Mouse (Mus musculus) skeletal muscle tissue, adult 2 months (tissue): ENCODE data around the gene Rabgap1l.
A peak's percentile ranks its signal among the peaks of the same experiment; 100 is the strongest.
"Not testable (repeated sequence)": the region's sequence is repeated elsewhere in the genome, so short reads cannot be mapped to it uniquely, and the experiment has no call there.

Source experiments
- DNase-seq: peaks from one replicate; pipeline ENCODE4 v3.0.0-alpha.2; 2012; ENCODE audit warnings: low read depth, low spot score

The Rabgap1l gene

DNA sequence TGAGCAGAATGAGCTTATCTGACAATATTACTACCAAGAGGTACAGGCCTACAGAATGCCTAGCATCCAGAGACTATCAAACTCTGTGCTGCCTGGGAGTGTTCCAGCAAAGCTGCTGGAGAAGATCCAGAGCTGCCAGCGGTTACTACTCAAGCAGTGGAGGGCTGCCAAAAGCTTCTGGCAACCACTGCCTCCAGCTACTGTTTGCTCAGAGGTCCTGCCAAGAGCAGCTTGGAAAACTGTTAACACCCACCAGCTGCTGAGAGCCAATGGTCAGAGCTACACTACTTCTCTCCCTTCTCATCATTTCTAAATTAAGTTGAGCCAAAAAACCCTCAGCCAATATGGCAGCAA is 99.9 kb downstream of the Rabgap1l start:
- DNase-seq, result peak; percentile 95

DNA sequence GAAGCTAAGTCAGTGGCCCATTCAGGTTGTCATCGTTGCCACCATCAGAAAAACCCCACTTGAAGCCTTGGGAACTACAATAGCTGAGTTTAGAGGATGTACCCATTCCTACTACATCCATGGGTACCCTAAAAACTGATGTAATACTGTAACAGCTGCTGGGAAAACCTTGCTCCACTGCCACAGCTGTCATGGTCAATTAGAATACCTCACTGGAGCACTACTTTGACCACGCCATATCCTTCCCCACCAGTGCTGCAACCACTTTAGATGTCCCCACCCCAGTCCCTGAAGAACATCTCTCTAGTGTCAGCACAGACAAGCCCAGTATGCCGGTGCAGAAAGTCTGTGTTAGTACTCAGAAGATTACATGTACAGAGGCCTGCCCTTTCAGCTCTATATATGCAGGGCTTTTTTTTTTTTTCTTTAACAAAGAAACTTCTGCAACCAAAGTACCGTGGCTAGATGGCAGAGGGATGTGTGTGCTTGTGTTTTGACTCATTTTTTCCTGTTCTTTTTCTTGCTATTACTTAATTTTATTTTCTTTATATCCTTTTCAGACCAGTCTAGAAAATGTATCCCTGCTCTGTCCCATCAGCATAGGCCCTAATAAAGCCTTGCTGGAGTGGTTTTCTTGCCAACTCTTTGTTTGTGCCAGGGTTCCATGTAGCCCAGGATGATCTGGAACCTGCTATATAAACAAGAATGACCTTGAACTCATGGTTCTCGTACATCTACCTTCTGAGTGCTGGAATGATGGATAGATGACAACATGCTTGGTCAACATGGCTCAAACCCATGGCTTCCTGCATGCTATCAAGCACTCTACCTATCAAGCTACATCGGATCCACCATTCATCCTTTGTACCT is 100.6 kb downstream of the Rabgap1l start:
- no peak for DNase-seq

GRCm38 (mm10) chr1:160691196-160691590 is 101.8 kb downstream of the Rabgap1l start:
- no peak for DNase-seq

DNA sequence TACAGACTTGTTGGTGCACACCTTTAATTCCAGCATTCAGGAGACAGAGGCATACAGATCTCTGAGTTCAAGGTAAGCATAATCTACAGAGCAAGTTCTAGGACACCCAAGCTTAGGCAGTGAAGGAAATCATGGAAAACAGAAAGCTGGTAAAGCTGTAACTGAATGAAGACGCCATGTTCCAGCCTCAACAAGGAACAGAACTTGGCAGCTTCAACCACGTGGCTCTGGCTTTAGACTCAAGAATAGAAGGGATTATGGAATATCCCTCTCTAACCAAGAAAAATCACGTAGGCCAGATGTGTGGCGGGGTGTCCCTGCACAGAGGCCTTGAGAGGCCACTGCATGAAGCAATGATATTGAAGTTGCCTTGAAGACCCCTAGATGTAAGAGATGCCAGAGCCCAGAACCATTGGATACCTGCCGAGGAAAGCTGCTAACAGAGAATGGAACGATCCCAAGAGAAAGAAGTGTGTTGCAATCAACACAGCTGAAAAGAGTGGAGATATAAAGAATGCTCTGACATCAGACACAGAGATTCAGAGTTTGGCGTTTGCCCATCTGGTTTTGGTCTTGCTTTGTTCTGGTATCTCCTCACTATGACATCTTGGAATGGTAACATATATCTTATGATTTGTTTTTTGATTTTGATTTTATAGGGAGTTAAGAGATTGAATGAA is 102.4 kb downstream of the Rabgap1l start:
- DNase-seq, result peak; percentile 15

DNA sequence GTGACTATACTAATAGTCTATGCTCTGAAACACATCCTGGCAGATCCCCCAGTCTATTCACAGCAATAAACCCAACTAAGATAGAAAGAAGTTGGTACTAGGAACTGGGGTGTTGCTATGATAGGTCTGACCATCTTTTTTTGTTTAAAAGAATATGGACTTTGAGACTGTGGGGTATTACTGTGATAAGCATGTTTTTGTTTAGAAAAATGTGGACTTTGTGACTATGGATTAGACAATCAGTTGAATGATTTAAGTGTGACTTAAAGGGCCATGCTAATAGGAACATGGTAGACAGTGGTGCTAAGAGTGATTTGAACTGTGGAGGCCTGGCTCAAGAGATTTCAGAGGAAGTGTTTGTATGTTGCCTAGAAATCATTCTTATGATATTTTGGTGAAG is 103.5 kb downstream of the Rabgap1l start:
- DNase-seq, result no peak

DNA sequence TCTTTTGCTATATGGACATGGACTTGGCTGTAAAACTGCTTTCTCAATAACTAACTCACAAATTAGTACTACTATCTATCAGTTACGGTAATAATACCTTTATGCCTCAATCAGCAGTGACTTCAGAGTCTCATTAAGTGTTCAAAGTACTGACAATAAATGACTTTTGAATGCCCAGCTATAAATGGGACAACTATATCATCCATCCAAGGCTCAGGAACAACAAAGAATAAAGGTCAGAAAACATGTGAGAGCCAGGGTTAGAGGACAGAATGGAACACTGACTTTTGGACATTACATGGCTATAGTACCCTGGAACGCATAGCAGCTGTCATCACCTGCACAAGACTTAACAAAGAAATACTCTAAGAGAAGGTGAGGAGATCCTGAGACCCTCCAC is 108.8 kb downstream of the Rabgap1l start:
- no peak for DNase-seq

DNA sequence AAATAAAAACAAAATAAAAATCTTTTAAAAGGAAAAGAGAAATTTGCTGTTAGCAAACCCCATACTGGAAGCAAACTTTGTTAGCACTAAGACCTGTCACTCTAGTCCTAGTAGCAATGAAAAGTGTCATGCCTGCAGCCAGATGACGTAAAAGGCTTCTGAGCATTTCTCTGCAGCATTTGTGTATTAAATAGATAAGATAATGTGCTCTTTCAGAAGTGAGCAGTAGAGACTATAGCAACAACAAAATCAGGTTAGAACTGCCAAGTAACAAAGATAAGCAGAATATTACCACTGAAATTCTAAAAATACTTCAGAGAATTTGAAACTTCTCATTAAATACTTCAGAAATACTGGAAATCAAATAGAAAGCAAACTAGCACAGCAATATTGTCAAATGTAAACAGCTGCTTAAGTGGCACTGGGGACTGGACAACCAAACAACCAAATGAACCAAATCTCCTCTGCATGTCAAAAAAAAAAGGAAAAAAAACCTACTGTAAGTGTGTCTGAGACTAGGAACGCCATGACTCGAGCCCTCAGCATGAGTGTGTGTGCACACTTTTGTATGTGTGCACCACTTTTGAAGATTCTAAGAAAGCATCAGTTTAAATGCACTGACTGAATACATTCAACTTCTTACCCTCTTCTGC is 111.5 kb downstream of the Rabgap1l start:
- DNase-seq, result no peak

- DNase-seq, result no peak
Observed at GRCm38 (mm10) chr1:160674763-160675162, 118.2 kb downstream of the Rabgap1l start.

DNA sequence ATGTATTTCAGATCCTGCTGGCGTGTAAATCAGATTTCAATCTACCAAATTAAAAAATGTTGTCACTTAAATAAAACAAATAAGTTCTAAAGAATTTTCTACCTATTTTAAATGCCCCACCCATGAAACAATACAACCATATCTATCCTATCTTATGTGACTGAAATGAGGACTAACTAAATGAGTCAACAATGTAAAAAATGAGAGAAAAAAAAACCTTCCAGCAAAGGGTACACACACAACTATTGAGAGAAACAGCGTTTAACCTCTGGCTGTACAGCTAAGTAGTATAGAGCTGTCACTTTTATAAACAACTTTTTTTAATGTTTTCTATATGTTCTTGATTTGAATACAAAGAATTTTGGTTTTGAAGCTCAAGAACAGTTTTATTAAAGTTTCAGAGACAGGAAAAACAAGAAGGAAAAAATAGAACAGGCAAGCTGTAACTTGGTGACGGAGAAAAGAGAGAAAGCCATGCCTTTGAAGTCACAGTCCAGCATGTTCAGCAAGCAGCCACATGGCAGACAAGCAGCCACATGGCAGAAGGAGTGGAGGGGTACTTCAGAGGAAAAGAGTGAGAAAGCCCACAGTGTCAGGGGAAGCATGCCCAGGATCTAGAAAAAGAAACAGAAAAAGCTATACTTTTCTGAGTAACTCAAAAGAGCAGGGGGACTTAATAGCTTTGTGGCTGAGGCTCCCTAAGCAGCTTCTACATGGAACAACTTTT is 120.8 kb downstream of the Rabgap1l start:
- DNase-seq, result no peak

DNA sequence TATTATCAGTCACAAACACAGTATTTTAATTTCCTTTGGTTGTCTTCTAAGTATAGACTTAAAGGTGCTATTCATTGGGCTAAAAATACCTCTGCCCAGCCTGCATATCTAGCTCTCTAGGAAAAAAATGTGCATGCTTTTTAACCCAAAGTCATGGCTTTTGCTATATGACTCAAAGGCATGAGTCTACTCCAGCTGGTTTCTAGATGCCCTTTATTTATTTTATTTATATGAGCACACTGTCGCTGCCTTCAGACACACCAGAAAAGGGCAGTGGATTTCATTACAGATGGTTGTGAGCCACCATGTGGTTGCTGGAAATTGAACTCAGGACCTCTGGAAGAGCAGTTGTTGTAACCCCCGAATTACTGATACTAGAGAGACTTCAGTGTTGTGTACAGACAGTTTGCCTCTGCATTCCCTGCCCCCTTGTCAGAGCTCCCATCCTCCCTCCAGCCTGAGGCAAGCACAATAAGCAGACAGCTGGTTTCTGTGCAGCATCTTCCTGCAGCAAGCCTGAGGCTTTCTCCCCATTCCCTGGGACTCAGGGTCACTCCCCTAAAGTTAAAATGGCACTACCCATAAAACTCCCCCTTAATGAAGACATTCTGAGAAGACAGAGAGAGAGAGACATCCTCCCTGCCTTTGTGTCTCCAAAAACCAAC is 137.1 kb downstream of the Rabgap1l start:
- no peak for DNase-seq

- DNase-seq, result no peak
Observed at GRCm38 (mm10) chr1:160651691-160652090, 141.3 kb downstream of the Rabgap1l start.

DNA sequence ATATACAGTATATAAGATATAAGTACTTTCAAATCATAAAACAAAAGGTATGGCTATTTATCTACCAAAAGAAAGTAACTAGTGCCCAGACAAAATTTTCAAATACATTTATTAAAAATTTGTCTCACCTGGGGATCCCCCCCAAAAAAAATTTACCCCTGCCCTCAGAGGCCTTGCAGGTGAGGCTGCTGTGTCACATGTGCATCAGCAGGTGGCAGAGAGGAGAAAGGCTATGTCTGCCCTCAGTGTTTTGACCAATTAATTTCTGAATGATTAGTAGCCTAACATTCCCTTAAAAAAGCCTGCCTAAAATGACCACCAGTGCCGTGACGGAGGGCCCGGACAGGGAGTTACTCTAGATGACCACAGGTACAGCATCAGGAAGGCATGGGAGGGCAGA is 147.6 kb downstream of the Rabgap1l start:
- DNase-seq, result no peak

DNA sequence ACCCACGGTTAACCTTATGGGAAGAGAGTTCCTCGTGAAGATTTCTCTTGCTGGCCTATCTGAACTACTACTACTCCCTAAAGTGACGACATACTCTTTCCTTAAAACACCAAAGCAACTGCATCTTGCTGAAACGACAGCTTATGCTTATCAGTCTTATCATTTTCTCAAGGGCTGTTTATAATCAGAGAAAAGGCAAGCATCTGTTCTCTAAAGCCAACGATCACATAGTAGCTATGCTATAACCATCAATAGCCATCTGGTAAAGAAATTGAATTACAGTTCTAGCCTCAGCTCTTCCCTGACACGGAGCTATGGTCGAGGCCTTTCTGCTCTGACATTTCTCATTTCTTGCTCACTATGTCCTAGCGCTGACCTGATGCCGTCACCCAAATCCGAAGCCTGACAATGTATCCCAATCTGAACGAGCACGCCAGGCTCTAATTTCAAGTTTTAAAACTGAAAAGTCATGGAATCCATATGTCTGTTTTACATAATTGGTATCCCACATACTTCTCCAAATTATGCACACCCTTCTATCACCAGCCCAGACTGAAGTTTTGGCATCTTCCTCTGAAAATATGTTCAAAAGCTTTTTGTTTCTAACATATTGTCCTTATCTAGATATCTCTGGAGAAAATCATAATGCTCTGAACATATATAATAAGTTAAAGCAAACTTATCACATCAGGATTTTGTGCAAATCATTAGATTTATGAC is 164.6 kb downstream of the Rabgap1l start:
- no peak for DNase-seq

DNA sequence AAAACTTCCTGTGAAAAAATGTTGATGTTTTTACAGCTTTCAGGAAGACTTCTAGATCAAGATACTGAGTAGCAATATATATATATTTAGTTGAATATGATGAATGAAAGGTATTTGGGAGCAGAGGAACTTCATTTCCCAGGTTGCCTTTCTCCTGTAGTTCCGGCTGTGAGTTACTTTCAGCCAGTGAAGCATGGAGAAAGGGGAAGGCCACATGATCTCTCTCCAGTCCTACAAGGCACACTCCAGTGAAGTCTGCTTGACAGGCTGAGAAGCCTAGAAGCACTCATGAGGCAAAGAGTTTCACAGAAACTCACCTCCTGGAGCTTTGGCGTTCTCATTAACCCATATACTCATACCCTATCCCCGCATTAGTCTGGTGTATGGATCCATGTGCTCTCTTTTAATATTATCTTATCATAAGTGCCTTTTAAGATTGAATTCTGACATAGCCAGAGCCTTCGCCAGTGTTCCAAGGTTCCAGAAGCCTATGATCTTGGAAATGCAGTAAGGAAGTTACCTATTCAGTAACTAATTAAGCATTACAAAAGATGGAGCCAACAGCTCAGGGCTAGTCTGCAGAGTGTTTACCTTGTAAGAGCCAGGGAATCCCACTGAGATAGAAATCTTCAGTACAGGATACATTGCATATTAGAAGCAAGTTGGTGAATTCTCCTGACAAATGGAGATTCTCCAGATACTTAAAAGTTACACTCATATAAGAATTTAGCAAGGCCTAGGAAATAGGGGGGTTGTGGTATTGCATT is 168.5 kb downstream of the Rabgap1l start:
- not testable (repeated sequence) for DNase-seq

- no peak for DNase-seq
Observed at GRCm38 (mm10) chr1:160618201-160618600, 174.8 kb downstream of the Rabgap1l start.

DNA sequence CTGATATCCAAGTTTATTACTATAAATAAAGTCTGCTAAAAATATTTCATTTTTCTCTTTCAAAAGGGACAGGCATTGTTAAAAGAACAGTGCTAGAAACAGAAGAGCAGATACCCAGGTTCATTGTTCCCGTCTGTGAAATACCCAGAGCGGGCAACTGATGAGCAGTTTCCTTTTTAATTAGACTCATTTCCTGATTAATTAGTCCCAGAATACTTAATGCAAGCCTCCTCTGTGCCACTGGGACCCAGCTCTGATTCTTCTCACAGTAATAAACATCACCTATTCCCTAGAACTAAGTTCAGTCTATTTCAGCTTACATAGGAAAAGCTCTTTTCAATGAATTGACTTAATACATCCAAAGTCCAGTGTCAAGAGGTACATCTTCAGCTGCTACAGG is 186.6 kb downstream of the Rabgap1l start:
- no peak for DNase-seq

DNA sequence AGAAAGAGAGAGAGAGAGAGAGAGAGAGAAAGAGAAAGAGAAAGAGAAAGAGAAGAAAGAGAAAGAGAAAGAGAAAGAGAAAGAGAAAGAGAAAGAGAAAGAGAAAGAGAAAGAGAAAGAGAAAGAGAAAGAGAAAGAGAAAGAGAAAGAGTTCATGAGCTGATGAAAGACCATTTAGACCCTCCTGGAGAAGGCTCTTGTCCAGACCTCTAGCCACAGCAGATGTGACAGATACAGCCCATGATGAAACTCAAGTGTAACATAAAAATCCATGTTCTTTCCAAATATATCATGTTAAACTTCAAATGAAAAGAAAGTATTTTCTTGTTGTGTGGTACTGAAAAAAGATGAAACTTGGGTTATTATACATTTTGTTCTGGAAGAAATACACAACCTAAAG is 189.7 kb downstream of the Rabgap1l start:
- not testable (repeated sequence) for DNase-seq

DNA sequence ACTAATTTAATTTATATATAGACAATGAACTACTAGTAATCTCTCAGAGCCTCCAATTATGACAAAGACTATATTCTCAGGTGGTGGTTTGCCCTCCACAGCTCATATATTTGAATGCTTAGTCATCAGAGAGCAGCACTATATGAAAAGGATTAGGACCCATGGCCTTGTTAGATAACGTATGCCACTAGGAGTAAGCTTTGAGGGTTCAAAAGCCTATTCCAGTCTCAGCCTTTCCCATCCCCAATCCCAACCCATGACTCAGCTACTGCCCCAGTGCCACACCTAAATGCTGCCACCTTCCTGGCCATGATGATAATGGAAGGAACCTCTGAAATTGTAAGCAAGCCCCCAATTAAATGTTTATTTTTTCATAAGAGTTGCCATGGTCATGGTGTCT is 195.6 kb downstream of the Rabgap1l start:
- DNase-seq, result no peak

DNA sequence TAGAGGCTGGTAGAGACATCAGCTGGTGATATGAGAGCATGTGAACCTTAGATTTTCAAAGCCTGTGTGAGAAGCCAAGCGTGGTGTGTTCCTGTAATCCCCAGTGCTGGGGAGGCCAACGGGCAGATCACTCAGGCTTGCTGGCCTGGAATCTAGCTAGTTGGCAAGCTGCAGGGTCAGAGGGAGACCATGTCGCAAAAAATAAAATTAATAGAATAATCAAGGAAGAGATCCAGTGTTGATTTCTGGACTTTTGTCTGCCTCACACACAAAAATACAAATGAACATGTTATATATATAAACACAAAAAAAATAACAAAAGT is 196.1 kb downstream of the Rabgap1l start:
- DNase-seq, result no peak

GRCm38 (mm10) chr1:160596252-160596947 is 196.6 kb downstream of the Rabgap1l start:
- no peak for DNase-seq
